Mouse (Mus musculus): ENCODE measurements around the gene Eif3g. TPM values are rescaled to one million over a fixed set of nuclear protein-coding genes. Genes with fewer than 3 reads are reported as not detected.
A peak's percentile ranks its signal among the peaks of the same experiment; 100 is the strongest.

The Eif3g gene
- total and polyA plus RNA-seq, 3 experiments, result 211 to 392 (median 293) TPM

GRCm38 (mm10) chr9:20870211-20871173 lies 27.9 kb downstream of the Eif3g start:
- H3K9ac ChIP-seq (ENCODE audit: insufficient read depth, low read depth), result no peak overlapping the region
- no peak overlapping the region for H3K4me2 ChIP-seq (ENCODE audit: insufficient read depth, low read depth, poor library complexity, severe bottlenecking)
- DNase-seq (ENCODE audit: extremely low read depth), result no peak
- TF ChIP-seq CTCF (conservative IDR thresholded peaks at IDR 0.05 in 1 of 2, IDR thresholded peaks at IDR 0.05 in 1 of 2; ENCODE audit: low read depth in 2 of 2, low read length in 2 of 2), result peak in 1 of 2 experiments; percentile 43; a peak in 2 of 4 replicates
- TF ChIP-seq NRF1 (IDR thresholded peaks at IDR 0.05; ENCODE audit: low read depth, low read length), result no peak
- H3K27ac ChIP-seq (ENCODE audit: insufficient read depth, low read depth), result no peak overlapping the region
- in situ Hi-C loops (cut with MboI; ENCODE audit: low pct_ligation_motif_present, low pct_unique_long_range_greater_than_20kb, low sequenced_read_pairs), result no loop called here
- H3K4me3 ChIP-seq (replicated peaks in 1 of 3; ENCODE audit: low read depth in 2 of 3, low read length in 2 of 3, poor library complexity in 1 of 3), result no peak overlapping the region
- H3K9me3 ChIP-seq (replicated peaks; ENCODE audit: low read length), result no peaks in the 10 kb centered on the region
- no peaks in the 10 kb centered on the region for H3K79me2 ChIP-seq (replicated peaks; ENCODE audit: control insufficient read depth, extremely low read depth, insufficient read depth, poor library complexity, severe bottlenecking)
- H3K4me1 ChIP-seq (ENCODE audit: control insufficient read depth in 1 of 2, insufficient read depth in 2 of 2), result peaks cover 5 to 15% of the 10 kb centered on the region in 2 experiments; a peak in 3 of 4 replicates
- dilution Hi-C loops (cut with MboI; ENCODE audit: extremely low pct_ligation_motif_present, extremely low pct_unique_long_range_greater_than_20kb, low sequenced_read_pairs), result no loop called here
- H3K27me3 ChIP-seq (replicated peaks), result peaks cover 51% of the 10 kb centered on the region
- peaks cover 42 to 44% of the 10 kb centered on the region in 2 experiments for H3K36me3 ChIP-seq (replicated peaks in 1 of 2; ENCODE audit: control insufficient read depth in 1 of 2, insufficient read depth in 1 of 2, low read length in 1 of 2)

- Histone ChIP-seq H3K27me3 (replicated peaks) (peaks cover 53% of the 10 kb centered on the region), H3K9me3 (replicated peaks; ENCODE audit: low read length) (no peaks in the 10 kb centered on the region), H3K4me1 (ENCODE audit: control insufficient read depth in 1 of 2, insufficient read depth in 2 of 2) (peaks cover 0 to 12% of the 10 kb centered on the region in 2 experiments; a peak in 2 of 4 replicates), H3K27ac (ENCODE audit: insufficient read depth, low read depth) (no peak overlapping the region), H3K4me2 (ENCODE audit: insufficient read depth, low read depth, poor library complexity, severe bottlenecking) (peak overlapping the region; percentile 48), H3K79me2 (replicated peaks; ENCODE audit: control insufficient read depth, extremely low read depth, insufficient read depth, poor library complexity, severe bottlenecking) (no peaks in the 10 kb centered on the region), H3K4me3 (replicated peaks in 1 of 3; ENCODE audit: low read depth in 2 of 3, low read length in 2 of 3, poor library complexity in 1 of 3) (peak overlapping the region; percentile 60 to 80 (median 65)), H3K36me3 (replicated peaks in 1 of 2; ENCODE audit: control insufficient read depth in 1 of 2, insufficient read depth in 1 of 2, low read length in 1 of 2) (peaks cover 33 to 35% of the 10 kb centered on the region in 2 experiments), H3K9ac (ENCODE audit: insufficient read depth, low read depth) (peak overlapping the region; percentile 77)
- TF ChIP-seq JUN (IDR thresholded peaks at IDR 0.05; ENCODE audit: insufficient read depth, low read depth, low read length) (no peak), POLR2A (IDR thresholded peaks at IDR 0.05; ENCODE audit: low read depth, low read length) (no peak), IRF4 (IDR thresholded peaks at IDR 0.05; ENCODE audit: low read depth, low read length) (no peak), RCOR1 (conservative IDR thresholded peaks at IDR 0.05; ENCODE audit: low read depth, low read length) (no peak), JUND (conservative IDR thresholded peaks at IDR 0.05; ENCODE audit: low read depth, low read length) (no peak), POLR2AphosphoS2 (IDR thresholded peaks at IDR 0.05; ENCODE audit: low read depth, low read length) (no peak), E2F4 (IDR thresholded peaks at IDR 0.05; ENCODE audit: insufficient replicate concordance, low read depth, low read length) (no peak), HCFC1 (IDR thresholded peaks at IDR 0.05; ENCODE audit: low read depth, low read length) (no peak), ZKSCAN1 (IDR thresholded peaks at IDR 0.05; ENCODE audit: borderline replicate concordance, low read depth, low read length) (no peak), NRF1 (IDR thresholded peaks at IDR 0.05; ENCODE audit: low read depth, low read length) (no peak), ZC3H11A (IDR thresholded peaks at IDR 0.05; ENCODE audit: low read depth, low read length) (no peak), KAT2A (IDR thresholded peaks at IDR 0.05; ENCODE audit: insufficient replicate concordance, low read length) (no peak), ZMIZ1 (IDR thresholded peaks at IDR 0.05; ENCODE audit: low read depth, low read length) (no peak), MAZ (IDR thresholded peaks at IDR 0.05; ENCODE audit: low read depth, low read length) (no peak), SIN3A (IDR thresholded peaks at IDR 0.05; ENCODE audit: low read length) (no peak)
- in situ Hi-C loops (cut with MboI; ENCODE audit: low pct_ligation_motif_present, low pct_unique_long_range_greater_than_20kb, low sequenced_read_pairs) (no loop called here), dilution Hi-C loops (cut with MboI; ENCODE audit: extremely low pct_ligation_motif_present, extremely low pct_unique_long_range_greater_than_20kb, low sequenced_read_pairs) (no loop called here)
- no peak for DNase-seq (ENCODE audit: extremely low read depth)
These were observed 29.2 kb downstream of the Eif3g start for GRCm38 (mm10) chr9:20869246-20869645.
